ENCODE assay signal across 28 mouse cellular contexts in the genomic region with DNA sequence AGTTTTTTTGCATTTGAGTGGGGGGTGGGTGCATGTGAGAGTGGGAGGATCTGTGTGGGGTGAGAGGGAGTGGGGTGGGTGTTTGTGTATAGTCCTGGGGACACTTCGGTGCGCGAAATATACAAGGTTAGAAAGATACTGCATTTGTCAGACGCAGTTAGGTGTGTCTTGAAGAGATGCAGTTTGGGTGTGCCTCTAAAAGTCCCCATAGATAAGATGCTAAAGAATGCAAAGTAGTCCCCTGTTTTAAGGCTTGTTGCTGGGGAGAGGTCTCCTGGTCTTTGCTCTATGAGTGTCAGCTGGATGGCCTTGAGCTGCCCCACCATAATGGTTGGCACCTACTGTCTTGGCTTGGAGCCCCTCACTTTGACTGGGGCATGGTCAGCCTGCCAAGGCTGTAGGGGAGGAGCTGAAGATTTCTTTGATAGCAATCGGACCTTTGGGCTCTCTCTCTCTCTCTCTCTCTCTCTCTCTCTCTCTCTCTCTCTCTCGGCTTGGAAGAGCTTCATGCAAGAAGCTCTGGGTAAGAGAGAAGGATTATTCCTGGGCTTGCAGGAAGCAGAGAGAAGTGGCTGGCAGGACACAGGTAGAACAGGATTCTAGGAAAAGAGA. TPM values are rescaled to one million over a fixed set of nuclear protein-coding genes. Genes with fewer than 3 reads are reported as not detected.
DNase-seq lines count a peak whose midpoint lies in the region; ATAC-seq and TF ChIP-seq lines count a peak whose summit lies in the region.
"Had no signal": no experiment of that assay in that cellular context is flagged by ENCODE, and none has a peak within 500 bp of the region (broad histone marks: within the 10 kb centered on the region; RNA-seq: fewer than 3 reads in every experiment).

No protein-coding gene starts in this region.

- peak; percentile 26 for DNase-seq in hindbrain, postnatal 0 days (ENCODE audit: low spot score)
- peak; percentile 45 to 47 for DNase-seq in spleen, postnatal 36 days (ENCODE audit: low spot score in 2 of 2)
- no peak for DNase-seq in spleen, postnatal 10 days (ENCODE audit: low spot score in 2 of 2)
- no peak for DNase-seq in liver, postnatal 0 days
- no peak for DNase-seq in ovary, adult 18-20 months (ENCODE audit: low spot score)
- DNase-seq in hindbrain, embryonic 11.5 days (ENCODE audit: low spot score): no peak
- DNase-seq: cerebellum, postnatal 36 days; gastrocnemius, adult 2 months; gastrocnemius, postnatal 36 days; heart, adult 18-20 months; heart, postnatal 4 days; kidney, adult 18-20 months; kidney, postnatal 25 days had no signal

- no peak overlapping the region for H3K4me3 ChIP-seq in hindbrain, postnatal 0 days (ENCODE audit: low read length)
- no peak overlapping the region for H3K4me3 ChIP-seq in hindbrain, embryonic 13.5 days
- H3K4me3 ChIP-seq in liver, embryonic 12.5 days: no peak overlapping the region
- no peak overlapping the region for H3K4me3 ChIP-seq in liver, postnatal 0 days (ENCODE audit: low read depth, low read length)
- H3K4me3 ChIP-seq in hindbrain, embryonic 11.5 days (ENCODE audit: low read depth, low read length): no peak overlapping the region
- H3K4me3 ChIP-seq: forebrain, embryonic 10.5 days; forebrain, embryonic 15.5 days; gastrocnemius, adult 2 months; heart, embryonic 12.5 days; hindbrain, embryonic 15.5 days; kidney, embryonic 15.5 days; left cerebral cortex, adult 2 months; lung, embryonic 15.5 days; midbrain, embryonic 10.5 days; myocyte; neural tube, embryonic 12.5 days had no signal

- peaks cover 12% of the 10 kb centered on the region for H3K4me1 ChIP-seq in hindbrain, postnatal 0 days (ENCODE audit: insufficient read depth, low read length)
- H3K4me1 ChIP-seq in hindbrain, embryonic 13.5 days (replicated peaks): peaks cover 21% of the 10 kb centered on the region
- H3K4me1 ChIP-seq in liver, embryonic 12.5 days: peaks cover 64% of the 10 kb centered on the region
- peaks cover 41% of the 10 kb centered on the region for H3K4me1 ChIP-seq in liver, postnatal 0 days (ENCODE audit: insufficient read depth)
- H3K4me1 ChIP-seq in hindbrain, embryonic 11.5 days (replicated peaks; ENCODE audit: control insufficient read depth, insufficient read depth, low read length): no peaks in the 10 kb centered on the region

- WGBS in hindbrain, postnatal 0 days: 76% methylated on average over 6 of the region's 6 CpGs
- 86% methylated on average over 6 of the region's 6 CpGs for WGBS in hindbrain, embryonic 13.5 days
- WGBS in liver, embryonic 12.5 days (ENCODE audit: insufficient replicate concordance): 19% methylated on average over 6 of the region's 6 CpGs
- 61% methylated on average over 6 of the region's 6 CpGs for WGBS in liver, postnatal 0 days (ENCODE audit: insufficient replicate concordance)
- 91% methylated on average over 6 of the region's 6 CpGs for WGBS in hindbrain, embryonic 11.5 days

- no peak for TF ChIP-seq EP300 in liver, postnatal 0 days (IDR thresholded peaks at IDR 0.05; ENCODE audit: low read depth)

- no peak overlapping the region for H3K9ac ChIP-seq in hindbrain, postnatal 0 days (replicated peaks; ENCODE audit: low read length)
- no peak overlapping the region for H3K9ac ChIP-seq in hindbrain, embryonic 13.5 days
- 0 out of 2 replicates have a peak overlapping the region, but pooled peaks have one; percentile 22 for H3K9ac ChIP-seq in liver, embryonic 12.5 days
- no peak overlapping the region; the same call in 1 of the 2 replicates for H3K9ac ChIP-seq in liver, postnatal 0 days (replicated peaks)
- no peak overlapping the region for H3K9ac ChIP-seq in hindbrain, embryonic 11.5 days (ENCODE audit: low read depth, low read length)
- H3K9ac ChIP-seq: forebrain, embryonic 15.5 days; heart, embryonic 12.5 days; hindbrain, embryonic 15.5 days; kidney, embryonic 15.5 days; lung, embryonic 15.5 days; neural tube, embryonic 12.5 days had no signal

- H3K27me3 ChIP-seq in hindbrain, postnatal 0 days (ENCODE audit: insufficient read depth, low read length): no peaks in the 10 kb centered on the region
- no peaks in the 10 kb centered on the region for H3K27me3 ChIP-seq in hindbrain, embryonic 13.5 days
- H3K27me3 ChIP-seq in liver, embryonic 12.5 days (replicated peaks): no peaks in the 10 kb centered on the region
- no peaks in the 10 kb centered on the region for H3K27me3 ChIP-seq in liver, postnatal 0 days (ENCODE audit: insufficient read depth, low read length)
- no peaks in the 10 kb centered on the region for H3K27me3 ChIP-seq in hindbrain, embryonic 11.5 days (ENCODE audit: control insufficient read depth, insufficient read depth, low read length)
- H3K27me3 ChIP-seq: forebrain, embryonic 15.5 days; heart, embryonic 12.5 days; hindbrain, embryonic 15.5 days; kidney, embryonic 15.5 days; lung, embryonic 15.5 days; neural tube, embryonic 12.5 days; Patski had no signal

- no peaks in the 10 kb centered on the region for H3K36me3 ChIP-seq in hindbrain, postnatal 0 days (ENCODE audit: insufficient read depth, low read length)
- no peaks in the 10 kb centered on the region for H3K36me3 ChIP-seq in hindbrain, embryonic 13.5 days
- no peaks in the 10 kb centered on the region for H3K36me3 ChIP-seq in liver, embryonic 12.5 days
- H3K36me3 ChIP-seq in liver, postnatal 0 days (replicated peaks; ENCODE audit: insufficient read depth, low read length): no peaks in the 10 kb centered on the region
- no peaks in the 10 kb centered on the region for H3K36me3 ChIP-seq in hindbrain, embryonic 11.5 days (ENCODE audit: control insufficient read depth, insufficient read depth, low read length)
- H3K36me3 ChIP-seq: forebrain, embryonic 10.5 days; forebrain, embryonic 15.5 days; G1E; heart, embryonic 12.5 days; hindbrain, embryonic 15.5 days; kidney, embryonic 15.5 days; lung, embryonic 15.5 days; midbrain, embryonic 10.5 days; neural tube, embryonic 12.5 days had no signal

- no peaks in the 10 kb centered on the region for H3K9me3 ChIP-seq in hindbrain, postnatal 0 days (ENCODE audit: low read length)
- no peaks in the 10 kb centered on the region for H3K9me3 ChIP-seq in hindbrain, embryonic 13.5 days
- no peaks in the 10 kb centered on the region for H3K9me3 ChIP-seq in liver, embryonic 12.5 days (replicated peaks)
- H3K9me3 ChIP-seq in liver, postnatal 0 days (ENCODE audit: low read length): no peaks in the 10 kb centered on the region
- no peaks in the 10 kb centered on the region for H3K9me3 ChIP-seq in hindbrain, embryonic 11.5 days (ENCODE audit: control insufficient read depth, low read length)
- H3K9me3 ChIP-seq: forebrain, embryonic 10.5 days; forebrain, embryonic 15.5 days; G1E; heart, embryonic 12.5 days; hindbrain, embryonic 15.5 days; kidney, embryonic 15.5 days; lung, embryonic 15.5 days; midbrain, embryonic 10.5 days; neural tube, embryonic 12.5 days had no signal

- H3K4me2 ChIP-seq in hindbrain, postnatal 0 days (ENCODE audit: low read depth, low read length): no peak overlapping the region
- H3K4me2 ChIP-seq in hindbrain, embryonic 13.5 days: no peak overlapping the region
- H3K4me2 ChIP-seq in liver, embryonic 12.5 days: peak overlapping the region; percentile 35
- peak overlapping the region; percentile 26; the same call in 1 of the 2 replicates for H3K4me2 ChIP-seq in liver, postnatal 0 days (ENCODE audit: low read depth, low read length)
- no peak overlapping the region for H3K4me2 ChIP-seq in hindbrain, embryonic 11.5 days (replicated peaks; ENCODE audit: low read depth, low read length)
- H3K4me2 ChIP-seq: forebrain, embryonic 15.5 days; heart, embryonic 12.5 days; hindbrain, embryonic 15.5 days; kidney, embryonic 15.5 days; lung, embryonic 15.5 days; neural tube, embryonic 12.5 days had no signal

- H3K27ac ChIP-seq in hindbrain, postnatal 0 days: no peak overlapping the region
- no peak overlapping the region for H3K27ac ChIP-seq in hindbrain, embryonic 13.5 days
- H3K27ac ChIP-seq in liver, embryonic 12.5 days: peak overlapping the region; percentile 46; the same call in 1 of the 2 replicates
- H3K27ac ChIP-seq in liver, postnatal 0 days (ENCODE audit: low read depth): no peak overlapping the region
- H3K27ac ChIP-seq in hindbrain, embryonic 11.5 days (ENCODE audit: low read depth, low read length): no peak overlapping the region
- H3K27ac ChIP-seq: forebrain, embryonic 10.5 days; forebrain, embryonic 15.5 days; gastrocnemius, adult 2 months; hindbrain, embryonic 15.5 days; kidney, embryonic 15.5 days; left cerebral cortex, adult 2 months; lung, embryonic 15.5 days; midbrain, embryonic 10.5 days; neural tube, embryonic 12.5 days had no signal

- ATAC-seq in hindbrain, postnatal 0 days: no peak
- ATAC-seq in hindbrain, embryonic 13.5 days (ENCODE audit: low FRiP score): no peak
- no peak for ATAC-seq in liver, embryonic 12.5 days
- no peak for ATAC-seq in liver, postnatal 0 days
- no peak for ATAC-seq in hindbrain, embryonic 11.5 days (ENCODE audit: low FRiP score)
- ATAC-seq: forebrain, embryonic 15.5 days; Patski had no signal

- TF ChIP-seq CTCF in hindbrain, postnatal 0 days (IDR thresholded peaks at IDR 0.05; ENCODE audit: low read depth): no peak
- no peak for TF ChIP-seq CTCF in liver, postnatal 0 days (IDR thresholded peaks at IDR 0.05; ENCODE audit: low read depth)

RNA-seq across cellular contexts. Expression of gene Scd1, which starts 21.7 kb away (rescaled TPM):
- total RNA-seq in hindbrain, postnatal 0 days (2014; rRNA removed): 57.9 and 67.3 TPM in 2 replicates
- polyA plus RNA-seq in hindbrain, postnatal 0 days (2015; fragmentation: Nextera tagmentation; extraction: Ambion mirVana): 11.7 and 13.2 TPM in 2 replicates
- polyA plus RNA-seq in hindbrain, embryonic 13.5 days (2015; fragmentation: Nextera tagmentation; extraction: Ambion mirVana): 4.2 and 4.4 TPM in 2 replicates
- 8.1 and 10.1 TPM in 2 replicates for polyA plus RNA-seq in liver, embryonic 12.5 days (2016; fragmentation: Nextera tagmentation; extraction: Ambion mirVana)
- polyA plus RNA-seq in liver, postnatal 0 days (2015; fragmentation: Nextera tagmentation; extraction: Ambion mirVana): 2.3 and 2.8 TPM in 2 replicates
- polyA plus RNA-seq in hindbrain, embryonic 11.5 days (2014; fragmentation: Nextera tagmentation; extraction: Ambion mirVana): 11.2 and 11.8 TPM in 2 replicates

RNA-seq across cellular contexts. Expression of gene Scd4, which starts 53.1 kb away (rescaled TPM):
- 0.84 and 1.5 TPM in 2 replicates for total RNA-seq in hindbrain, postnatal 0 days (2014; rRNA removed)
- 0.09 and 0.16 TPM in 2 replicates for polyA plus RNA-seq in hindbrain, postnatal 0 days (2015; fragmentation: Nextera tagmentation; extraction: Ambion mirVana)
- polyA plus RNA-seq in hindbrain, embryonic 13.5 days (2015; fragmentation: Nextera tagmentation; extraction: Ambion mirVana): 0.09 and 0.19 TPM in 2 replicates
- polyA plus RNA-seq in liver, embryonic 12.5 days (2016; fragmentation: Nextera tagmentation; extraction: Ambion mirVana): 0.04 TPM in 1 of 2 replicates, not detected in the other
- polyA plus RNA-seq in liver, postnatal 0 days (2015; fragmentation: Nextera tagmentation; extraction: Ambion mirVana): not detected in 2 replicates
- polyA plus RNA-seq in hindbrain, embryonic 11.5 days (2014; fragmentation: Nextera tagmentation; extraction: Ambion mirVana): 0.06 TPM in 1 of 2 replicates, not detected in the other
- polyA plus RNA-seq: embryonic facial prominence, embryonic 11.5 days had no signal

Comparison
In these comparisons a context has a peak if more than half of its experiments do, and no peak if none do; other contexts are left out.
1. DNase-seq: peak in hindbrain, postnatal 0 days (single experiment) and spleen, postnatal 36 days (2 of 2); none in spleen, postnatal 10 days (0 of 2), liver, postnatal 0 days (single experiment), ovary, adult 18-20 months (single experiment) and hindbrain, embryonic 11.5 days (single experiment).
2. H3K4me2 ChIP-seq: peak in liver, embryonic 12.5 days (single experiment) and liver, postnatal 0 days (single experiment); none in hindbrain, postnatal 0 days (single experiment), hindbrain, embryonic 13.5 days (single experiment) and hindbrain, embryonic 11.5 days (single experiment).